Mouse (Mus musculus) thymus, adult 18-20 months (tissue): ENCODE measurements around the gene Krt20.

Source experiments
- DNase-seq, 2 experiments: peaks; one replicate each; pipeline ENCODE4 v3.0.0; 2022; ENCODE audit warnings: mixed read lengths in 2 of 2

The Krt20 gene

DNA sequence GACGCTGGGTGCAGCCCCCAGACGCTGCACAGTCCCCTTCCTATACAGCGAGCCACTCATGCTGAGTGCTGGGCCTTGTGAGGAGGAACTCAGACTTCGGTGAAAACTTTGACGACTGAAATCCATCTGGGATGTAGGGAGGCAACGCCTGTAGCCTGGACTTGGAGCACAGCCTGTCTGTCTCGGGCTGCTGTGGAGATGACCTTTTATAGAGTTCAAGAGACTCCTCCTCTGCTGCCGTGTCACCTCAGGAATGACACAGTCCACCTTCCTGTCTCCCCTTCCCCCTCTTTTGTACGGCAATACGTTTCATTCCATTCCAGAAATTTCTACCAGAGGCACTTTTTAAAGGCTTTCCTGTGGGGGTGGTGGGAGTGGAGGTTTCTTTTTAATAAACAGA, at the start of gene Krt20:
Gene Krt20 (minus strand): TSS at position 179 of the 400 bp plus-strand sequence.
- no peak for DNase-seq

DNA sequence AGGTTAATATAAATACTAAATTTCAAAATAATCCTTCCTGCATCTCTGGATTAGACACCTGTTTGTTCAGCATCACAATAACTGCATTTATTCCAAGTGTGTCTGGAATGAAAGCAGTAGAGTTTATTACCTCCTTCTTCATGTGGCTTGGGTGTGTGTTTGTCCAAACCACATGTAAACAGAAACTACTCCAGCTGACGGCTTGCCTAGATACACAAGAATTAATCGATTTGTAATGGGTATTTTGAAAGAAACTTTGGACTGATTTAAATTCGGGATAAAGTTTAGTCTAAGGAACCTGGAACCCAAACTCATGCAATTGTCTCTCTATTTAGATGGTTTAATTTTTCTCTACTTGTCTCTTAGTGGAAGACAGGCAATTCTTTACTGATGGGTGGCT, 37.0 kb upstream of the Krt20 start:
- DNase-seq: no peak

DNA sequence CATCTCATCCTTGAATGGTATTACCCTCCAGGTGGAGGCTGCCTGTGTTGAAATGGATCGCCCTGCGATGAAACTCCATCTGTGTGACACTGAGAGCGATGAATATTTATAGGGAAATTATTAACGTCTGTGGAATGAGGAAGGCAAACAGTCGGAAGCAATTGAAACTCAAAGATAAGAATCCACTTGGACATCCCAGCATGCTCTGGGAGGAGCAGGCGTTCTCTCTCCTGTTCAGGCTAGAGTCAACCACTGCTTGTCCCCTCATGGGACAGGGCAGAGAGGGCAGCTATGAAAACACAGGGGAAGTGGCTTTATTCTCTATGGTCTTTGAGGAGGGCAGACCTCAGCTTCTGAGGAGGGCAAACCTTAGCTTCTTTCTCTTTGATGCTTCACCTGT, 35.5 kb upstream of the Krt20 start:
- no peak for DNase-seq

DNA sequence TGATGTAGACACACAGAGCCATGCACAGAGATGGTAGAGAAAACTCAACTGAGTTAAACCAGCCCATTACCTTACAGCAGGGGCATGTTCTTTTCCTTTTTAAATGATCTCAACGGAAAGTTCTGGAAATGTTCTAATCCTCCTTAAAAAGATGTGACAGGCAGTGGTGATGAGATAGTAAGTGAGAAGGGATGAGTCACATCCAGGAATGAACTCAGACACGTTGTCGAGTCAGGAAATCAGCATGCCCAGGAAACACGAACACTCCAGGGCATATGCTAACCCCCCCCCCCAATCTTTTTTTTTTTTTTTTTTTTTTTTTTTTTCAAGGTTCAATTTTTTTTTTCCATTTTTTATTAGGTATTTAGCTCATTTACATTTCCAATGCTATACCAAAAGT, 34.5 kb upstream of the Krt20 start:
- DNase-seq: no peak

DNA sequence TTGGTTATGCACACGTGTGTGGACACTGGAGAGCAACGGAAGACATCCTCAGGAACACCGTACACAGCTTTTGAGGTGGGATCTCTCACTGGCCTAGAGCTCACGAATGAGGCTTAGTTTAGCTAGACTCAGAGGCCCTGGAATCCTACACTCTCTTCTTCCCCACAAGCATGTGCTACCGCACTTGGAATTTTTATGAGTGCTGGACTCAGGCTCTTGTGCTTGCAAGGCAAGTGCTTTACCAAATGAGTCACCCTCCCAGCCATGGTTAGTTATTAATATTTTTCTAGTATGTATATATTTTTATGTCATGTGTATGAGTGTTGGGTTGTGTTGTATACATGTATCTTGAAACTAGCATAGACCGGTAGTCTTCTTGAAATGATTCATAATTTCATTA, 34.0 kb upstream of the Krt20 start:
- no peak for DNase-seq

DNA sequence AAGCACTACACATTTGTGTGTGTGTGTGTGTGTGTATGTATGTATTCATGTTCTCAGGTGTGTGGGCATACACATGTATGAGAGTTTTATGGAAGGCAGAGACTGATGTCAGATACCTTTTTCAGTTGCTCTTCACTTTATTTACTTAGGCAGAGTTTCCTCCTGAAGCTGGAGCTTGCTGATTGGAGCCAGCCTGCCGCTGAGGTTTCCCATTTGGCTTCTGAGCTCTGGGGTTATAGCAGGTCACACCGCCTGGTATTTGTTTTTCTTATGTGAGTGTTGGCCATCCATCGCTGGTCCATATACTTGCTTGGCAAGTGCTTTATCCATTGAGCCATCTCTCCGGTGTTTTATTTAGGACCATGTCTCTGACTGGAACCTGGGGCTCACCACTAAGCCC, 31.3 kb upstream of the Krt20 start:
- no peak for DNase-seq

DNA sequence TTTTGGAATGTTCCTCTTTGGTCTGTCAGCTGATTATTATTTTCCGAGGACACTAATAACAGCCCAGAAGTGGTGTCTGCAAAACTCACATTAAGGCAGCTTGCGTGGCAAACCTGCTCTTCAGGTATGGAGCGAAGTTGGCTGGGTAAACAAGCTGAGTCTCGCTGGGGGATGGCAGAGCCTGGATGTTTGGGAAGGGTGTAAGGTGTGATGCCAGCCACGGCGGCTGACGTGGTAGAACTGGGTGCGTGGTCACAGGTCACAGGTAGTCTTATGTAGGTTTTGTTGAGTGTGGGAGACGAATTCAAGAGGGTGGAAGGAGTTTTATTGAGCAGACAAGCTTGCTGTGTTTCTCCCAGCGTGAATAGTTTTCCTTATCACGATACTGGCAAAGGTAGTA, 30.6 kb upstream of the Krt20 start:
- no peak for DNase-seq

DNA sequence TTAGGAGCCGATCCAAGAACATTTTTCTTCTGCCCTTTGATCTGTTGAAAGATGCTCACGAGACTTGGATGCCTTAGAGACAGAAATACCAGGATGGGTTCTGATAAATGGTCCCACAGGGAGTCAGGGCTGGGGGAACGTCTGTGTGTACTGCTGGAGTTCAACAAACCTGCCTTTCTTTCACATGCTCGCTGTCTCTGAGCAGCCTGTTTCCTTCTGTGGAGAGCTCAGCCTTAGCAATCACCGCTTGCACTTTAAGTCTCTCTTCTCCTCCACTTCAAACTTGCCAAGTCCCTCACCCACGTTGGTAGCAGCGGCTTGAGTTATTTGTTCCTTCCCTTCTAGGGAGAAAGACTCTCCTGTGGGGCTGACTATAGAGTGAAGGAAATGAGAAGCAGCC, 28.4 kb upstream of the Krt20 start:
- no peak for DNase-seq

DNA sequence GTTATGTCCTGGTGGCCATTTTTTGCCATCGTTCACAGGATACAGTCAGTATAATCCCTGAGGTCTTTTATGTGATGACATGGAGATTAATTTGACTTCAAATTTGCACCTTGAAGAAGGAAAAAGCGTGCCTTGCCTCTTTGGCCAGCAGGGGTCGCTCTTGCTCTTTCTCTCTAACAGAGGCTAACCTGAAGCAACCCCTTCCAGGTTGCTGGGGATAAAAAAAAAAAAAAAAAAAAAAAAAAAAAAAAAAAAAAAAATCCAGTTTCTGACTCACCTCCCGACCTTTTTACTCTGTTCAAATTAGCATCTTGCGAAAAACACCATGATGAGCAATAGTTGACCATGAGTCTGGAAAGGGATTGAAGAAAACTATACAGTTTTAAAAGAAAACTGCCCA, 26.9 kb upstream of the Krt20 start:
- peak in 1 of 2 experiments; percentile 12 for DNase-seq

DNA sequence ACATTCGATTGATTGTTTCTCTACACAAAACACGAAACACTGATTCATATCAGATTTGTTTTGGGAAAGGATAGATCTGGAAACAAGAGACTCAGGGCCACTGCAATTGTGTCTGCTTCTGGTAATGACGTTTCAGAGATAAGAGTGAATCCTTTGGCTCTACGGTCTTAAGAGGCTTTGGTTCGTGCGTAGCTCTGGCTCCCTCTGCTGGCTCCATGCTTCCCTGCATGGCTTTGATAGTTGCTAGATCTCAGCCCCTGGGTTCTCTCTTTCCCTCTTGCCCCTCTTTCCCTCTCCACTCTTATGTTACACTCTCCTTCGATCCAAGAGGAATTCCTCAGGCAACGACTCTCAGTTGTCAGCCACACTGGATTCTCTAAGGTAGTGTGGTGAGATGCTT, 25.2 kb upstream of the Krt20 start:
- peak; percentile 3 for DNase-seq

DNA sequence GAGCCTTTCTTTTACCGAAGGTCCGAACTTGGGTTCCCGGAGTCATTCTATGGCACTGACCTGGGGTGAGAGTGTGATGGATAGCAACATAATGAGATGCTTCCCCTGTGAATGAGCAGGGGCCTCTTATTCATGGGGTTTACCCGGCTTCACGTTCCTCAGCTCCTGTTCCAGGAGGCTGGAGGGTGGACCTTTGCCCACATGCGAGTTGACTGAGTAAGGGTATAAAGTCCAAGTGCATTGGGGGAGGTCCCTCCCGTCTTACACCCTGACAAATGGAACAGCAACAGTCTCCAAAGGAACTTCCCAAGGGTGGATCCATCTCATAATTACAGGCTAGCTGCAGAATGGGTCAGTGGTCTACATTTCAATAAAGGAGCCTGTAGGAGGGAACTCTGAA, 23.8 kb upstream of the Krt20 start:
- DNase-seq: no peak

DNA sequence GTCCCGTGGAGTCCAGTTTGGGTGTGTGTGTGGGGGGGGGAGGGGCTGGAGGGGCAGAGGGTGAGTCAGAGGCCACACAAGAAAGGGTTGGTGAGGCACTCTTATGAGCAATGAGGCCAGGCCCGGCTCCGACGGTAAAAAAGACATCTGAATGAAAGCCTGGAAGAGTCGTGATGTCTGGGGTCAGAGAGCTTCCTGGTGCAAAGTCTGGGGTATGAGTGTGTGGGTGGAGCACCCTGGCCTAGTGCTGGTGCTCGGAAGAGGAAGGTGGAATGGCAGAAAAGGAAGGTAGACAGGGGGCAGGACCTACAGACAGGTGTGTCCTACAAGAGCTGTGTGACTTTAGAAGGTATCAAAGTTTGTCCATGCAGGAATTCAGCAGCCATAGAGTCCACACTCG, 20.9 kb upstream of the Krt20 start:
- DNase-seq: no peak

DNA sequence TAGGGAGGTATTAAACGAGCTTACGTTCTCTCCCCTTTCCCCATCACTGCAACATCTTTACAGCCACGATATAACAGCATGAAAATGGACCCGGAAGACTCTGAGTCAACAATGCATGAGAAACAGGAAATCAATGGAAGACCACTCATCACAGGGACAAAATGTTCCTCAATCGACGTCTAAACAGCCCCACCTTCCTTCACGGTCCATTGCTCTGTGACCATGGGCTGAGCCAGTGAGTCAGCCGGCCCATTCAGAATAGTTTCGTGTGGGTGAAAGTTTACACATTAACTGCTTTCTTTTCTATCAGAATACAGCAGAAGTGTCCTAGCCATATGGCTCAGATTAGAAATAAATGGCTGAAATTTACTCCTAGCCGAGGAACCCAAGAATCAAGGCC, 16.8 kb upstream of the Krt20 start:
- no peak for DNase-seq

DNA sequence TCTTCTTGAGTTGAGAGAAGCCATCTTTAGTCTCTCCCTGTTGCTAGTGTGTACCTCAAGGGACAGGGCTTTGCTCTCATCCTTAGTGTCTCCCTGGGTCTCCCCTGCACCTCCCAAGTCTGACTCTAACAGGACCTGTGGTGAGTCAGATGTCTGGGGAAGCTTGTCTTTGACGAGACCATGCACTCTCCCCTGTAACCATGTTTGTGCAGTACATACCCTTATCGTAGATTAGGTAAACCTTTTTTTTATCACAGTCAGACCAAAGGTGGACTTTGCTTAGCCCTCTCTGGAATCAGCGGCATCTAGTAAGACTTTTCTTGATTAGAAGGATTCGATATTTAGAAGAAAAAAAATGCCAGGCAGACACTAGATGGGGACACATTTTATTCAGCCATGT, 16.1 kb upstream of the Krt20 start:
- no peak for DNase-seq

DNA sequence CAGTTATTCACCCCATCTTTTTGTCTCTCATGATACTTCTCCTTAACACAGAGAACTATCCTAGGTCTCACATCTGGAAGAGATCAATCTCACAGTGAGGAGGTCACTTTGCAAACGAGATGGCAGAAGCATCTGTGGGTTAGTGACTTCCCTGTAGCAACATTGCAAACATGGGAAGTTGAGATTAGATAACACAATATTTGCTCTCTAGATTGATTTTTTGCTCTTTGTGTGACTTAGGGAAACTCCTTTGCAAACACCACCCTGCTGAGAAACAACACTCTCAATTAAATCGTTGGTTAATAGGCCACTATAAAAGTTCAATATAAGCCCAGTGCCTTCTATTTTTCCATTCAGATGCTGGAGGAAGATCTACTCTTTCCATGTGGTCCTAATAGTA, 10.8 kb upstream of the Krt20 start:
- no peak for DNase-seq

DNA sequence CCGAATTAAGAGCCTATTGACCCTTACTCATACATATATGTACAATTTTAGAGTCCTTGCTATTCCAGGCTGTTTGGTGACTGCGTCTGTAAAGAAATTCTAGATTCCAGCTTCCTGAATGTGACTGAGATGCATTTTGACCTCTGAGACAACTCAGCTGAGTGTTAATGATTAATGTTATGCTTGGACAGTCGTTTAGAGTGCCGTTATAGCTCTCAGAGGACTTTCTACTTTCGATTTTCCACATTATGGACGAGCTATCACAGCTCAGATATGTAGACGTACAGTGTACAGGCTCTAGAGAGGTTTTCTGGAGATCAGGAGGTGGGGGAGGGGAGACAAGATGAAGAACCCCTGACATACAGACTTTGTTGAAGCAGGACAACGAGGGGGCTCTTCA, 3.3 kb upstream of the Krt20 start:
- DNase-seq: no peak

DNA sequence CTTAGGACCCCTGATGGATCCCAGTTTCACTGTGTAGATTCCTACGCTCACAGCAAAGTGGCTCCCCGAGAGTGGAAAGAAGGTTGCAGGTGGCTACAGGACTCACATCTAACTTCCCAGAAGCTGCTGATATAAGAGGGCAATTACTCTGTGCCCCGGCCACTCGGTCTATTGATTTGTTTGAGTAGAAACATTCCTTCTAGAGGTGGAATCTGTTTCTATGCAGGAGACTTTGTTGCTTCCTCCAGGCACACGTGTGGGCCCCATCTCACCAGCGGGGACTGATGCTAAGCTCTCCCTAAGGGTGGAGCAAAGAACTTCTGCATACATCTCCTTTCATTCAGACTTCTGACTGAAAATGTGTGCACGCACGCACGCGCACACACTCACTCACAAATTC, 1.5 kb upstream of the Krt20 start:
- no peak for DNase-seq

DNA sequence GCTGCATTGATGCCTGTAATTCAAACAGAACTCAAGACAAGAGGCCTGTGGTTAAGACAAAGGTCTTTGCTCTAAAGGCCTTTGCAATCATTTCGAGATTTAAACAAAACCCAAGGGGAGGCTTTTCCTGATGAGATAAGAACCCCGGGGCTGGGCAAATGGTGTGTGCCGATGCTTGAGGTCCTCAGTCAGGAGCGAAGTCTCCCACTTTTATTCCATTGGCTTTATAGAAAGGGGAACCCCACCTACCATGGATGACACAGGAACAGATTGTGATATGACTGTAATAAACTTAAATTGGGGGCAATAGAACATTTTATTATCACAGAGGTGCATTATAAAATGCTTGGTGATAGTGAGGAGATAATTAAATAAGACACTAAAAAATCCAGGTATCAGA, 1.3 kb downstream of the Krt20 start:
- no peak for DNase-seq

DNA sequence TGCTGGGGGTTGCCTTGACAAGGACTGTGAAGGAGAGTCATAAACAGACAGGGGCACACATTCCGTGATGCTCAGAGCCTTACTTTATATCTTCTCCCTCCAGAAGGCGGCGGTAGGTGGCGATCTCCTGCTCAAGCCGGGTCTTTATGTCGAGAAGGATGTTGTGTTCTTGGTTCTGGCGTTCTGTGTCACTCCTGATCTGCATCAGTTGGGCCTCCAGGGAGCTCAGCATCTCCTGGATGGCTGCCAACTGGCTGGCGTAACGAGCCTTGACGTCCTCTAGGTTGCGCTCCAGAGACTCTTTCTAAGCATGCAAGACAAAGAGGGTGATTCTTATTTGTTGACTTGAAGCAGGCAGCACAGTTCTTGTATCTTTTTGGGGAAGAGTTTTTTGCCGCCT, 7.3 kb downstream of the Krt20 start:
- DNase-seq: no peak

DNA sequence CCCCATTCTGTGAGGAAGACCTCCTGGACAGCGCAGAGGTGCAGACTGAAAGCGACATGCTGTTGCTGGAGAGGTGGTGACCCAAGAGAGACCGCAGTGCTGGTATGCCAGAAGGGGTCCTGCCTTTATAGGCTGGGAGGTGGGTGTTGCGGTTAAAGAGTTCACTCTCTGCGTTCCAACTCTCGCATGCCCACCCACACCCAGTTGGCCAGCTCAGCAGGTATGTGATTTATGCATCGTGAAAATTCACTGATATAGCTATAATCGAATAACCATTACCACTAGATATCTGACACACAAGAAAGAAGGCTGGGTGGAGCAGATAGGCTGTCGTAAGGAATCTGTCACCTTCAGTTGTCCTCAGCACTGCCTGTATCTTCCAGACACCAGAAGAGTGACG, 15.8 kb downstream of the Krt20 start, which contains the start of gene Krt12:
Gene Krt12 (minus strand): TSS at position 101 of the 400 bp plus-strand sequence.
- DNase-seq: no peak

DNA sequence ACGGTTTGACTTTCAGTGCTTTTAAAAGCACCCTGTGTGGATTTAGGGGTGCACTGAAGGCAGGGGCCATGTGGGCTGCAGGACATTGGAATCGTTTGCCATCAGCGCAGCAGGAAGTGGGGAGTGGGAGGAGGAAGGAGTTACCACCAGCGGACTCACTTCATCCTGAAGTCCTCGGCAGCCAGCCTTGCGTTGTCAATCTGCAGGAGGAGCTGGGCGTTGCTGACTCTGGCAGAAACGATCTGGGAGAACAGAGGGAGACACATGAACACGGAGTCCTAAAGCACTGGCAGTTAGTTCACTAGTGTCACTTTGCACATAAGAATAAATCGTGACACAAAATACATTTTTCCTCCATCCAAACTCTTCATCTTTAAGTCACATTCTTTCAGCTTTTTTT, 17.4 kb downstream of the Krt20 start:
- no peak for DNase-seq

DNA sequence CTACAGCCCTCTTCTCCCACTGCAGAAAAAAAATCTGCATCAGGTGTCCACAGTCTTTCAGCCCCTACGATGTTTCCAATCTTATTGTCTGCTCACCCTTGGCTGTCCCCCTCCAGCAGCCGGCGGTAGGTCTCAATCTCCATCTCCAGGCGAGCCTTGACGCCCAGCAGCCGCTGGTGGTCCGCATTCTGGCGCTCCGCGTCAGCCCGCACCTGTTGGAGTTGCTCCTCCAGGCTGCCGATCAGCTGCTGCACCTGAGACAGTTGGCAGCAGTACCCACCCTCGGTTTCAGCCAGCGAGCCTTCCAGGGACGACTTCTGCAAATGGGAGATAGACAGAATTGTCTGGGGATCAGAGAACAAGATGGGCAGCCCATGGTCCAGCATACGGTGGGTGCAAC, 20.1 kb downstream of the Krt20 start:
- no peak for DNase-seq

DNA sequence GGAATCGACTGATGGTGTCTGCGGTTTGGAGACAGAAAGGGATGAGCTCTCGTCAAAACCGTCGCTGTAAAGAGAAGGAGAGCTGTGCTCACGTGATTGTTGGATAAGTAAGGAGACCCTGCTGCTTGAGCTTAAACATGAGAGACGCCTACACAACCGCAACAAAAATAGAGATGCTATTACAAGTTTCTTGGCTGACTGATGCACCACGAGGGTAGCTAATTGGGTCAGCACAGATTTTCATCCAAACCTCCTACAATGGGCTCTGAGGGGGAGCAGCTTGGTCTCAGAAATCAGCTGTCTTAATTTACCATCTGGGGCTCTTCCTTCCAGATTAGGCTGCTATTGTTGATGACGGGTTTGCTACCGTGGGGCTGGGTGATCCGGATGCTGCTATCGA, 21.0 kb downstream of the Krt20 start:
- no peak for DNase-seq

DNA sequence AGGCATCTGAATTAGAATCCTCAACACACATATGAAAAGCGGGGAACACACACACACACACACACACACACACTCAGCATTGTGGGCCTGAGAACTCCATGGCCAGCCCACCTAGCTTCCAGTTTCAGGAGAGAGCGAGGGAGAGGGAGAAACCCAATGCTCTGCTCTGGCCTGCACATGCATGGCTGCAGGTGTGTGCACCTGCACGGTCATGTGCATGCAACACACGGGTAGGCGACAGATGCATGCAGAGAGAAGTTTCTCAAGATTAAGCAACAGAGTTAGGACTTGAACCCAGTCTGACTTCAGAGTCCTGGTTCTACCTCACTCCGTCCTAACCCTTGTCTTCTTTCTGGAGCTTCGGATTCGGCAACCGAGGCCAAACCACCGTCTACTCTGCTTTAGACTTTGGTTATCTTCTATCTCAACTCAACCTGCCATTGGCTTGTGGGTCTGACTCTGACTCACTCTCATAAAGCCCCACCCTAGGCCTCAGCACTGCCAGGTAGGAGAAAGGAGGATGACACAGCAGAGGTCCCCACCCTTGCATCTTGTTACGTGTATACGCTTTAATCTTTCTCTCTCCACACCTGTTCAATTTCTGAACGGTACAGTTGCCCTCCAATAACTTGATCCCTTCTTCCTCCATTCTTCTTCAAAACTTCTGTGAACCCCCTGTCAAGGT, 23.3 kb downstream of the Krt20 start:
- DNase-seq: no peak

DNA sequence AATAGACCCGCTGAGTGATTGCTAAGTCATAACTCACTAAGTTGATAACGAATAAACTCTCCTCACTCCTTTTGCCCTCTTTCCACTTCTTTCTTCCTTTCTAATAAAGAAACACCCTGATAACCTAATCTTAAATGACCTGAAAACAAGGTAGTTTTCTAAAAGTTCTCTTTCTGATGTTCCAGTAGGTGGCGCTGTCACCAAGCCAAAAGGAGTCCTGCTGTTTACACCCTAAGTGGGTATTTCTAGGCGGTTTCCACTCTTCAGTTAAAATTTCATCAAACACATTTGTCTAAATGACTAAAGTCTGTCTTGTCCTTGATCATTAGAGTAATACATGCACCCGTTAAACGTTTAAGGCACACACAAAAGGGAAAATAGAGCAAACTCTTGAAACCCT, 24.7 kb downstream of the Krt20 start:
- no peak for DNase-seq

DNA sequence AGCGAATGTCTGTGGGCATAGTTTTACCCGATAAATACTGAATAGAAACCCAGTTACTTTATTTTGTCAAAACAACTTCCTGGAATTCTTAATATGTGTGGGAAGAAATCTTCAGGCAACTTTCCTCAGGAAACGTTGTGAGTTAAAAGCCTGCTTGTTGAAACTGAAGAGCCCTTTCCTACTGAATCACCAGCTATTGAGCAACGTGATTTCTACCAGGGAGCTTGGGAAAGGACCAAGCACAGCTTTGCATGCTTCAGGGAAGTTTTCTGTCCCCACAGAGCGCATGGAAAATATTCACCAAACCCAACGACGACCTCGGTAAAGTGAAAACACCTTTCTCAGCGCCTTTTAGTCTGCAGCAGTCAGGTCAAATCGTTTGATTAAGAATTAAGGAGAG, 31.8 kb downstream of the Krt20 start:
- DNase-seq: no peak
